Comparison of ENCODE assay signal across 1 mouse cellular context in genomic region chr9:44867664-44868063, GRCm38 (mm10).
TF ChIP-seq lines count a peak whose summit lies in the region.

No protein-coding gene starts in this region.

TF ChIP-seq in CH12.LX, 34 proteins besides CTCF, POLR2A, EP300 and RAD21:
- no peak for TF ChIP-seq ETS1 (conservative IDR thresholded peaks at IDR 0.05; ENCODE audit: low read depth, low read length)
- TF ChIP-seq ZKSCAN1 (IDR thresholded peaks at IDR 0.05; ENCODE audit: borderline replicate concordance, low read depth, low read length): no peak
- no peak for TF ChIP-seq BHLHE40 (IDR thresholded peaks at IDR 0.05; ENCODE audit: low read depth, low read length)
- 0 out of 2 replicates have a peak, but pooled peaks have one; percentile 43 for TF ChIP-seq SIN3A (IDR thresholded peaks at IDR 0.05; ENCODE audit: low read length)
- no peak for TF ChIP-seq TCF12 (IDR thresholded peaks at IDR 0.05; ENCODE audit: low read depth, low read length)
- no peak for TF ChIP-seq CHD2 (IDR thresholded peaks at IDR 0.05; ENCODE audit: low read length)
- no peak for TF ChIP-seq NELFE (IDR thresholded peaks at IDR 0.05; ENCODE audit: low read depth, low read length)
- TF ChIP-seq NRF1 (IDR thresholded peaks at IDR 0.05; ENCODE audit: low read depth, low read length): no peak
